Mouse (Mus musculus) testis, adult 2 months (tissue): Measurements from ENCODE around the gene Pparg.

Experiments used
- CTCF ChIP-seq: fragments of 200-500 bp; IDR thresholded peaks from 2 replicates; pipeline ENCODE4 v1.5.1; 2012; ENCODE audit warnings: low read depth, mild to moderate bottlenecking, inconsistent platforms, low read length, moderate library complexity; ENCODE audit not compliant: control insufficient read depth, insufficient read depth, insufficient replicate concordance
- POLR2A ChIP-seq: fragments of 200-500 bp; IDR thresholded peaks from 2 replicates; pipeline ENCODE4 v1.6.1; 2012; ENCODE audit warnings: low read depth, mild to moderate bottlenecking, inconsistent platforms, low read length, moderate library complexity; ENCODE audit not compliant: control insufficient read depth

GRCm38 (mm10) chr6:115343096-115343495 is 17.7 kb upstream of the Pparg start:
- no peak for TF ChIP-seq CTCF
- no peak for TF ChIP-seq POLR2A
